Mouse (Mus musculus): Measurements from ENCODE around the gene Jpt2.

GRCm38 (mm10) chr17:24893276-24893675 is 67.2 kb downstream of the Jpt2 start:
- TF ChIP-seq CTCF (IDR thresholded peaks at IDR 0.05; ENCODE audit: borderline replicate concordance, extremely low read depth, insufficient read depth, insufficient read length) (no peak), POLR2A (IDR thresholded peaks at IDR 0.05; ENCODE audit: borderline replicate concordance, extremely low read depth, insufficient read depth, insufficient read length, poor library complexity, severe bottlenecking) (no peak)

All from brain, embryonic 14.5 days (tissue).